Mouse (Mus musculus): ENCODE measurements around the gene Dbn1.

- TF ChIP-seq CTCF (IDR thresholded peaks at IDR 0.05; ENCODE audit: borderline replicate concordance, extremely low read depth, insufficient read depth, insufficient read length): no peak
- TF ChIP-seq POLR2A (IDR thresholded peaks at IDR 0.05; ENCODE audit: borderline replicate concordance, extremely low read depth, insufficient read depth, insufficient read length, poor library complexity, severe bottlenecking): peak; percentile 79
Observed at GRCm38 (mm10) chr13:55464027-55464884, 23.7 kb downstream of the Dbn1 start, which contains the start of gene Prr7.

All from brain, embryonic 14.5 days (tissue).